Mouse (Mus musculus) left cerebral cortex, postnatal 25 days (tissue): ENCODE results near the gene Tmem178b. TPM values are rescaled to one million over a fixed set of nuclear protein-coding genes. Genes with fewer than 3 reads are reported as not detected.

Experiments used
- total RNA-seq, 2 experiments: library from RNA; stranded (reverse); gene quantifications; 2 replicates each; pipeline ENCODE4 v1.2.3; 2021

The Tmem178b gene
- total RNA-seq, 2 experiments from 2014 or later = 278 to 312 TPM

Other genes starting within 250 kb of the Tmem178b start
- gene Braf, start 147.8 kb upstream of the Tmem178b start, total RNA-seq = 100 to 1,000 TPM; 111 TPM
- gene Mrps33, start 62.3 kb upstream of the Tmem178b start, total RNA-seq = 100 to 1,000 TPM in 1 of 2 experiments, 10 to 100 TPM in 1; 97.0 to 102 TPM